Mouse (Mus musculus): ENCODE measurements around the gene Pfas. TPM values are rescaled to one million over a fixed set of nuclear protein-coding genes. Genes with fewer than 3 reads are reported as not detected.

Pfas gene
- polyA plus RNA-seq, 2 experiments from 2014 or later: 20.4 to 26.3 TPM

Other genes starting within 250 kb of the Pfas start
- 10 to 100 TPM; 31.4 to 37.2 TPM for gene Ndel1, start 136.6 kb downstream of the Pfas start, polyA plus RNA-seq (2017; shearing (Covaris generic))
- not detected for gene Rnf222, start 119.9 kb downstream of the Pfas start, polyA plus RNA-seq (2017; shearing (Covaris generic))
- gene Rpl26, start 106.9 kb downstream of the Pfas start, polyA plus RNA-seq (2017; shearing (Covaris generic)): 1,000 to 10,000 TPM; 2,145 to 2,203 TPM
- not detected for gene Odf4, start 81.4 kb downstream of the Pfas start, polyA plus RNA-seq (2017; shearing (Covaris generic))
- under 1 TPM; 0.10 to 0.28 TPM for gene Arhgef15, start 51.0 kb downstream of the Pfas start, polyA plus RNA-seq (2017; shearing (Covaris generic))
- gene Slc25a35, start 40.3 kb downstream of the Pfas start, polyA plus RNA-seq (2017; shearing (Covaris generic)): 1 to 10 TPM; 7.2 to 7.6 TPM
- 10 to 100 TPM; 42.2 to 48.3 TPM for gene Rangrf, start 33.3 kb downstream of the Pfas start, polyA plus RNA-seq (2017; shearing (Covaris generic))
- 10 to 100 TPM in 1 of 2 experiments, 1 to 10 TPM in 1; 8.7 to 14.6 TPM for gene Ctc1, start 7.5 kb upstream of the Pfas start, polyA plus RNA-seq (2017; shearing (Covaris generic))
- gene Aurkb, start 37.2 kb upstream of the Pfas start, polyA plus RNA-seq (2017; shearing (Covaris generic)): 10 to 100 TPM; 24.3 to 33.5 TPM
- 1 to 10 TPM; 2.1 to 2.4 TPM for gene Borcs6, start 51.3 kb upstream of the Pfas start, polyA plus RNA-seq (2017; shearing (Covaris generic))
- gene Tmem107, start 62.3 kb upstream of the Pfas start, polyA plus RNA-seq (2017; shearing (Covaris generic)): 1 to 10 TPM; 4.4 to 7.1 TPM
- 10 to 100 TPM; 27.6 to 27.9 TPM for gene Vamp2, start 80.0 kb upstream of the Pfas start, polyA plus RNA-seq (2017; shearing (Covaris generic))
- gene Per1, start 86.8 kb upstream of the Pfas start, polyA plus RNA-seq (2017; shearing (Covaris generic)): 1 to 10 TPM; 4.5 to 6.7 TPM
- gene Hes7, start 111.9 kb upstream of the Pfas start, polyA plus RNA-seq (2017; shearing (Covaris generic)): not detected
- gene 9130213A22Rik, start 114.1 kb upstream of the Pfas start, polyA plus RNA-seq (2017; shearing (Covaris generic)): not detected
- under 1 TPM in 1 of 2 experiments, not detected in 1; 0.09 TPM for gene Aloxe3, start 117.4 kb upstream of the Pfas start, polyA plus RNA-seq (2017; shearing (Covaris generic))
- not detected for gene Alox12b, start 148.5 kb upstream of the Pfas start, polyA plus RNA-seq (2017; shearing (Covaris generic))
- 1 to 10 TPM; 2.2 to 5.0 TPM for gene Alox8, start 189.4 kb upstream of the Pfas start, polyA plus RNA-seq (2017; shearing (Covaris generic))
- gene Gucy2e, start 228.6 kb upstream of the Pfas start, polyA plus RNA-seq (2017; shearing (Covaris generic)): under 1 TPM; 0.24 to 0.48 TPM

Data from activated CD4-positive, CD25-positive, alpha-beta regulatory T cell, adult 4 months (primary cell).